Mouse (Mus musculus): ENCODE measurements around the gene Dnm3. TPM values are rescaled to one million over a fixed set of nuclear protein-coding genes. Genes with fewer than 3 reads are reported as not detected.

The Dnm3 gene
- under 1 TPM; 0.17 to 0.63 TPM for polyA plus RNA-seq (2017; shearing (Covaris generic))

DNA sequence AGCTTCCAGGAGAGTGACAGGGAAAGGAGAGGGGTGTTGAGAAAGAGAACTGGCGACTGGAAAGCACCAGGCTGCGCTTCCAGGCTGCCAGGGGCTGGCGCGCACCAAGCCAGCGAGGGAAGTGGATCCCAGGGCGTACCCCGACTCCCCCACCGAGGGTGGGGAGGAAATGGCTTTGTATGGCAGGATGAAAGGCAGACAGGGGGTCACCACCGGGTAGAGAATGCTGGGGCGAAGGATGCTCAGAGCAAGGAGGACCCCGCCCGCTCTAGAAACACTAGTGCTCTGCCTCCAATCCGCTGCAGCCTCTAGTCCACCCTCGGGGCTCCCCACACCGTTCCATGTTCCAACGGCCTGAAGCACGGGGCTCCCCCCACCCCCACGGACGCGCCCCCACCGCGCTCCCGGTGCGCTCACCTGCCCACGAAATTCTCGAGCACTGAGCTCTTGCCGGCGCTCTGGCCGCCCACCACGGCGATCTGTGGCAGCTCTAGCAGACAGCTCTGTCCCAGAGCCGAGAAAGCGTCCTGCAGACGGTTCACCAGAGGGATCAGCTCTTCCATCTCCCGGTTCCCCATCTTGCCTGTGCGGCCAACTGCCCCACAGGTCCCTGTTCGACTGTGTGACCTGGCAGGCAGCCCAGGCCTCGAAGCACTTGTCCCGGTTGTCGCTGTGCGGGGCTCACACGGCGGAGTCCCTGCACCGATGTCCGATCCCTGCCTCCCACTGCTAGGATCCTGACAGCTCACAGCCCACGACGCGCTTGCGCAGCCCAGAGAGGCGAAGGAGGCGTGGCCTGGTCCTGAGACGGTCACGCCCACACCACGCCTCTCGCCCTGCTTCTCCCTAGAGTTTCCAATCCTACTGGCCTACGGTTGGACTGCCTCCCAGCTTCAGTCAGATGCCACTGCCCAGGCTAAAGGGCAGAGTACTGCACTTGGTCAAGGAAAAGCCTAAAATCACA is at the start of gene Dnm3:
Gene Dnm3 (minus strand): TSS at position 789 of the 964 bp plus-strand sequence.

DNA sequence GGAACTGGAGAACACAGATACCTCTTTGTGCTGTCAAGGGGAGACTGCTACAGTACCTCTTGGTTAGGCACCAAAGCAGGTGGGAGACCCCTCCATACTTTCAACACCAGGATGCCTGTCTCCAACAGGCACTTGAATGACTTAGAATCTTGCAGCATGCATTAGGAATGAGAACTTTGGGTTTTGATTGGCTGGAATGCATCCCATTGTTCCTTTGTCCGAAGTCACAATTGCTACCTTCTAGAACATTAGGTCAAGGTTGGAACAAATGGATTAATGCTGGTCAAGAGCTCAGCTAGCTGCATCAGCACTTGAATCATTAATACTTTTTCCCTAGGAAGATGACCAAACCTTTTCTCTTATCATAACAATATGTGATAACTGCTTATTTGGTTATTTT is 498.3 kb downstream of the Dnm3 start, which contains the start of gene 4930558K02Rik:
Gene 4930558K02Rik (minus strand): TSS at position 101 of the 400 bp plus-strand sequence.

DNA sequence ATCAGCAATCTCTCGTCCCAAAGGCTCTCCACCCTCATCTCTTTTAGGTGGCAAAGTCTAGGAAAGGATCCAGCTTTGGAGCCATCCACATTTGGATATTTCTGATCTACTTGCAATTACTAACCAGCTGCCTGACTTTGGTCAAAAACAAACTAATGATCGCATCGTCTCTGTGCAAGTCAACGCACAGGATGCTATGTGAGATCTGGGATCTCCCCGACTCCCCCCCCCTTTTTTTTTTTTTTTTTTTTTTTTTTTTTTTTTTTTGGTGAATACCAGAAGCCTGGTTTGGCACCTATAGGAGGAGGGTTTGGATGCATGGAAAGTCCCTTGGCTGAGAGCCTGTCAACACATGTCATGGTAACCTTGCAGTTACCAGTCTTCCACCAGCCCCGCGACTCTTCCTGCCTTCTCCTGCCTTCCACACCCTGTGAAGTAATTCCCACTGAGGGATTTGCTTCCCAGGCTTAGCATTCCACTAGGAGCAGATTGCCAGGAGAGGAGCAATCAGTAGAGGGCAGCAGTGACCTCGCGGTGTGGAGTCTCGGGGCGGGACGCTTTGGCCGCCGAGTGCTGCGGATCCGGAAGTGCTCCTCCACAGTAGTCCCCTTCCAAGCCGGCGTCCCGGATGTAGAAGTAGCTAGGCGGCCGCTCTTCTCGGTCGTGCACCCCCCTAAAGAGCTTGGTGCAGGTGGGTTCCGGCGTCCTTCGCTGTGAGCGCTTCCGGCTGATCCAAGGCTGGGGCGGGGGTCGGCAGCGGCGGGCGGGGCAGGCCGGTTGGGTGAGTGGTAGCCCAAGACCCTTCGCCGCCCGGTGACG is 509.0 kb downstream of the Dnm3 start, which contains the start of gene Pigc:
Gene Pigc (plus strand): TSS at position 598 of the 819 bp plus-strand sequence.

Other genes with a start within 250 kb of the Dnm3 start
- 10 to 100 TPM; 13.2 to 14.7 TPM for gene Mettl13, start 70.5 kb upstream of the Dnm3 start, polyA plus RNA-seq (2017; shearing (Covaris generic))
- 10 to 100 TPM; 90.5 to 95.6 TPM for gene Vamp4, start 92.5 kb upstream of the Dnm3 start, polyA plus RNA-seq (2017; shearing (Covaris generic))
- gene Myoc, start 161.1 kb upstream of the Dnm3 start, polyA plus RNA-seq (2017; shearing (Covaris generic)) = not detected
- under 1 TPM in 1 of 2 experiments, not detected in 1; 0.42 TPM for gene Myocos, start 180.2 kb upstream of the Dnm3 start, polyA plus RNA-seq (2017; shearing (Covaris generic))

Data from activated CD4-positive, CD25-positive, alpha-beta regulatory T cell (primary cell).